Mouse (Mus musculus): ENCODE data around the gene Trip10.

Trip10 gene

DNA sequence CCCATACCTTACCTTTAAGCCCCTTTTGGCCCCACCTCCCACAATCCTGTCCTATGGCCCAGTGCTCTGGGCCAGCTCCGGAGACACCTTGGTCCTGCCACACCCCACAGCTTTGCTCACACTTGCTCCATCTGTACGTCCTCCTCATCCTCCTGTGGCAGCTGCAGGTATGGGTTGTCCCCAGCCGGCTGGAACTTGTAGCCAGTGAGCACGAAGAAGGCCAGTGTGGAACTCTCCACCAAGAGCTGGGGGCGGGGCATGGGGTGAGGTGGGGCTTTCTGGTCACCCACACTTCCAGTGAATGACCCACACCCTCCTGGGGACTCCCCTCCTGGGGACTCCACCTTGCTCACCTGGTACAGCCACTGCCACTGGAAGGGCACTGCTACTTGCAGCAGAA, 13.5 kb upstream of the Trip10 start:
- DNase-seq, result no peak

DNA sequence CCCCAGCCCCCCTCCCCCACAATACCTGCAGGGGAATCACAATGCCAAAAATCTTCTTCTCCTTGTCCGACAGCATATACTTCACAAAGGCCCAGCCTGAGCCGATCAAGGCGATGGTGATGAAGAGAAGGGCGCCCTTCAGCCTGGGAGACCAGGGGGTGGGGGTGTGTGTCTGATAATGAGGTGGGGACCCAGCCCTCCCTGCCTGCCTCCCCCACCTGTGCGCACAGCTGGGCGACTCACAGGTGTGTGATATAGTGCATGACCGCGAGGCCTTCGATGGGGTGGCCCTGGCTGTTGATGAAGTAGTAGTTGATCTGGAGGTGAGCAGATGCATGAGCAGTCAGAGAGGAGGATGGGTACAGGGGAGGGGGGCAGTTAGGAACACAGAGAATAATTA, 12.1 kb upstream of the Trip10 start:
- no peak for DNase-seq

DNA sequence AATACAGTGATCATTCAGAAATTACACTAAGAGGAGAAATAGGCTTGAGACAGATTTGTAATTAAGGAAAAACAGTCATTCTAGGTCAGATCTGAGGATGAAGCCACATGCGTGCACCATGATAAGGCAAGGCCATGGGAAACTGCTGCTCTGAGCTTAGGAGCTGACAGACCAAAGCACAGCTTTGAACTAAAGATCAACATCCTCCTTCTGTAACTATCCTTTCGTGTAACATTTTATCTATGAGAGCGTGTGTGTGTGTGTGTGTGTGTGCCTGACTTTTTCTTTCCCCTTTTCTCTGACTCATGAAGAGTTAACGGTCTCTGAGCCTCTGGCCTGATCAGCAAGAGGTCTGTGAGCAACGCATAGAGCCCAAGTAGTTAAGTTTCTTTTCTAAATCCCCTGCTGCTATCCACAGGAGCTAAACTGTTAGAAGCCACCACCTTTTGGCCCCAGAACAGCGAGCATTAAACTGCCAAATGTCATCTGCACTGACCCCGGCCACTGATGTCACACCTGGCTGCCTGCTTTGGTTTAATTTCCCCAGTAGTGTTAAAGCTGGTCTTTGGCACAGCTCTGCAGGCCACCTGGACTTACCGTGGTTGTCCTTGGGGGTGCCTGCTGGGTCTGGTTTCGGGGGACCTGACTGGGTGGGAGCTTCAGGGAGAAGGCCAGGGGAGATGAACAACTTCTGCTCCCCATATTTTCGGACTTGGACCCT, 5.4 kb upstream of the Trip10 start:
- DNase-seq, result no peak

DNA sequence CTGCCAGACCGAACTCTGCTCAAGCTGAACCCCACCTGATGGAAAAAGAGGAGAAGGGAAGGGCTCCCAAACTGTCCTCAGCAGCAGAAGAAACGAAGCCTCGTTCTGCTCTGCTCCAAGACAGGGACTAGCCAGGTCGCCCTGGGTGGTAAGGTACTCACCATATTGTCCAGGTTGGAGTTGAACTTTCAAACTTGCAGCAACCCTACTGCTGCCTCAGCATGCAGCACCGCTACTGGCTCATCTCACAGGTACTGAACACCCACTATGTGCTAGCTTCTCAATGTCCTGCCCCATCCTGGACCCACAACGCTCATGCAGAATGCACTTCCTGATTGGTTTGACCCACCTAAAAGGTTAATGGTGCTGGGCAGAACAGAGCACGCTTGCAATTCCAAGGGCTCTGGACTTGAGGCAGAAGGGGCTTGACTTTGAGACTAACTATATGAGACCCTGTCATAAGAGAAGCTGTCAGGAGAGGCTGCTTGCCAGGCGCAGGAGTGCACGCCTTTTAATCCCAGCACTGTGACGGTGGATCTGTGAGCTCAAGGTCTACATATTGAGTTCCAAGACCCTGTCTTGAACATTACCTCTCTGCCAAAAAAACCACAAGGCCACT, 3.8 kb upstream of the Trip10 start:
- DNase-seq, result no peak

DNA sequence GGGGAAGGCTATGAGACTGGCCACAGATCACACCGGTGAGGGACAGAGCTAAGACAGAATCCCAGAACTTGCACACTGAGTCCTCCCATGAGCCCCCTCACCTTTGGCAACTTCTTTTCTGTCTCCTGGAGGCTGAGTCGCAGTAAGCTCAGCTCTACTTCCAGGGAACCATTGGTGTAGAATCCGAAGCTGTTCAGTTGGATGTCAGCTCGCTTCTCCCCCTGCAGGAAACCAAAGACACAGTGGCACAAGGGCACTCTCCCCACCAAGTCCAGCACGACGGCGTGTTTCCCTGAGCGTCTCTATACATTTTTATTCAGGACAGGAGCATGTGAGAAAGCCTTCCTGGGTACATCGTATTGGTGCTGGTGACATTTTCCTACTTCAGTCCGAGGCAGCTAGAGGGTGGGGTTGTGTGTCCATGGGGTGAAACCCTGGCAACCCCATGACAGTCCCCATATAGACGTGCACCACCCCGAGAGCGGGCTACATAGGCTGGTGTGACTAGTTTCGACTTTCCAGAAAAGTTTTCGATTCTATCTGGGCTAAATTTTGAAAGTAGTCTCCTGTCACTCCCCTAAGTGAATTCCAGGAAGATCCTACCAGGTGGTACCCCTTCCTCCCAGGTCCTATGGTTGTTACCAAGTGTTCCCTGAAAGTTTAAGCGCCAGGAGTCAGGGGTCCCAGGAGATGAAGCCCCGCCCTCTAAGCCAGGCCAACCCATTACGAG, 2.4 kb upstream of the Trip10 start:
- no peak for DNase-seq

DNA sequence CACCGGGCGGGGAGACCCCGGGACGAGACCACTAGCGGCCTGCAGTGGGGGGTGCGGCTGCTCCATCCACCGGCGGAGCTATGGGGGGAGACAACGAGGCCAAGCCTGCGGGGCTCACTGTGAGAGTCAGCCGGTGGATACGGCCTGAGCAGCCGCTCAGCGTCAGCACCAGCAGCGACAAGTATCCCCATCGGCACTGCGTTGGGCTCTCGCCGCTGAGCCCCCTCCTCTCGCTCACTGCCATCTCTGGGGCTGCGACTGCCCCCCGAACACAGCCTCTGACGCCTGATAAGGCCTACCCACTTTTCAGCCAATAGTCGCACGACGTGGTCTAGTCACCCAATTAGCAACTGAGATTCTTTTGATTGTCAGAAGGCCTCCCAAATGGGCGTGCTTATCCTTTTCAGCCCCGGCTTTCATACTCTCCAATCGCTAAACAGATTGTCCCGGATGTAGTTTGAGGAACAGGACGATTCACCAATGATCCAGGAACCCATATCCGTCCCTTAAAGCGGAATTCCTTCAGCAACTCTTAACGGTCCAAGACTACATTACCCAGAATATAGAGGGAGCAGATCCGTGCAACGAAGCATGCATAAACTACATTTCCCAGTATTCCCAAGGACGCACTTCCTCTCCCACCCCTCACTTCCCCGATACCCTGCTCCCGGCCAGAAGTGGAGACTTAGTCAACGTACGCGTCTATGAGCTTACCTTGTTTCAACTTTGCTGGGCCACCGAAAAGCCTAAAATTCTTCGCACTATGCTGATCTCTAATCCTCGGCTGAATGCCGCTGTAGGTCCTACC, 1.7 kb upstream of the Trip10 start:
- peak; percentile 88 to 93 for DNase-seq

DNA sequence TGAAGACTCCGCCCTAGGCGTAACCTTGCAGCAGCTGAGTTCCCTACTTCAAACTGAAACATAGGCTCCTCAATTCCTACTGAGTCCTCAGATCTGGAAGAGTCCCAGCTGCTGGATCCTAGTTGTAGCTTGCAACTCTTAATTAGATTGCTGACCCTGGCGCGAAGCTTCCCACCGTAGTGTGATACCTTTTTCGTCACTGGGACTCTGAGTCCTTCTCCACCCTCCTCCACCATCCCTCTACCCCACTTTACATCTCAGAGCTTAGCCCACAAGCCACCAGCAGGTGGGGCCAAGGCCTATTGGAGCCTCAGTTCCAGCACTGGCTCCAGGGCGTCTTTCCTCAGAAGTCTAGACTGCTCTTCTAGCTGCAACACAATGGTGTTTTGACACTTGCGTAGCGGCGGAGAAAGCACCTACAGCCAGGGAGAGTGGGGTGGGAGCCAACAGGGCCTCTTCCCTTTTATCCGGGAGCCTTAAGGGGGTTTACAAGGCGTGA, 1.0 kb upstream of the Trip10 start, which contains the start of gene Gpr108:
TSS of gene Gpr108 (minus strand) at position 246 of the 499 bp plus-strand sequence.
- peak; percentile 89 to 90 for DNase-seq

DNA sequence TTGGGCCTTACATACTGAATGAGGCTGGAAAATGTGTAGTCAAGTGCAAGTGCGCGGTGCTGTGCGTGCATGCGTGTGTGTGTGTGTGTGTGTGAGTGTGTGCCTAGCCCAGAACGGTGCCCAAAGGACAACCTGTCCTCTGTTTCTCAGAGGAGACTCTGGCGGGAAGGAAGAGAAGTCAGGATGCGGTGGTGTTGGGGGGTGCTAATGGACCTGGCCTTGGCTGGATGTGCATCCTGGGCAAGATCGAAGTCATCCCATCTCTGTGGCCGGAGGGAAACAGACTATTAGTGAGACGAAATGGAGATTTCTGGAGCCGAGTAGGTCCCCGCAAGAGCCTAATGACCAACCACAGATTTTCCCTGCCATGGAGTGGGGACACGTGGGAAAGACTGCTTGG, 484 bp upstream of the Trip10 start:
- DNase-seq, result peak; percentile 49 to 51

DNA sequence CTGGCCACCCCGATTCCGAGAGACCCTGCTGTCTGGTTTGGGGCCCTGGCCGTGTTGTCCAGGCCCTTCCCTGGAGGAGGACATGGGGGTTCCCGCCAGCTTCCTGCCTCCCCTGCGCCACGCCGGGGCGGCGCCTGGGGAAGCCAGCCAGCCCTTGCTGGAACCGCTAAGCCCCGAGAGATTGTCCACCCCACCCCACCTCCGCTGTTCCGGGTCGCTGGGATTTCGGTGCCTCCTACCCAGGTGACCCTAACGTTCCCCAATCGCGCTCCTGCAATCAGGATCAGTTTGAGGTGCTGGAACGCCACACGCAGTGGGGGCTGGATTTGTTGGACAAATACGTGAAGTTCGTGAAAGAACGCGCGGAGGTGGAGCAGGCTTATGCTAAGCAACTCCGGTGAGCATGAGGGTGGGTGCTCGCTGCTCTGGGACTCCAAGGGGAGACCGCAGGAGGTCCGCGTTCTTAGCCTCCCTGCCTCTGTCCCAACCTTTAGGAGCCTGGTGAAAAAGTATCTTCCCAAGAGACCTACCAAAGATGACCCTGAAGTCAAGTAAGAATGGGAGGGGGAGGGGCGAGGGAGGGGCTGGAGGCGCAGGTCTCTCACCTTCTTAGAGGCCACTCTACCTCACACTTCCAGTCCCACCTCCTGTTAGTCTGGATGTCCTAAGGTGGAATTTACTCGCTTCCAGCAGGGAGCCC, 1.4 kb downstream of the Trip10 start:
- peak in 1 of 2 experiments; percentile 26 for DNase-seq

DNA sequence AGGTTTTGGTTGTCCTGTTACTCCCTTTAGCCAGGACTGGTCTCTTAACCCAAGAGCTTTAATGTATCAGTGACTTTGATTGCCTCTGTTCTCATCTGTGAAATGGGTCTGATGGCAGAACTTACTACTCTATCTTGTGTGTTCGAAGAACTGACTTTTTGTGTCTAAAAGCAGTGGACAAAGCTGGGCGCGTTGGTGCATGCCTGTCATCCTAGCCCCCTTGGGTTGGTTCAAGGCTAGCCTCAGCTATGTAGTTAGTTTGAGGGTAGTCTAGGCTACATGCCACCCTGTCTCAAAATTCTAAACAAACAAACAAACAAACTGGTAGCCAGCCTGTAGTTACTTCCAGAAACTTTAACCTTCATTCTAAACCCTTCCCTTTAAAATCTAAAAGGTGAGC, 2.2 kb downstream of the Trip10 start:
- DNase-seq, result no peak

DNA sequence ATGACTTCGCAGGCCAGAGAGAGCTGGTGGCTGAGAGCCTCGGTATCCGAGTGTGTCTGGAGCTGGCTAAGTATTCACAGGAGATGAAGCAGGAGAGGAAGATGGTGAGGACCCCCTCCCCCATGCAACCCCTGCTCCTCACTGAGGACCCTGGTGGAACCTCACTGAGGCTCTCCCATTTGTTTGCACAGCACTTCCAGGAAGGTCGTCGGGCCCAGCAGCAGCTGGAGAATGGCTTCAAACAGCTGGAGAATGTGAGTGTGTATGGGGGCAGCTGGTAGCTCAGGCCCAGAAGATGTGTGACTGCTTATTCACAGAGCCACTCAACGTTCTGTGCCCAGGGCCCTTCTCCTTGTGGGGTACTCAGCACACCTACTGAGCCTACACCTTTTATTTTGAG, 4.1 kb downstream of the Trip10 start:
- no peak for DNase-seq

DNA sequence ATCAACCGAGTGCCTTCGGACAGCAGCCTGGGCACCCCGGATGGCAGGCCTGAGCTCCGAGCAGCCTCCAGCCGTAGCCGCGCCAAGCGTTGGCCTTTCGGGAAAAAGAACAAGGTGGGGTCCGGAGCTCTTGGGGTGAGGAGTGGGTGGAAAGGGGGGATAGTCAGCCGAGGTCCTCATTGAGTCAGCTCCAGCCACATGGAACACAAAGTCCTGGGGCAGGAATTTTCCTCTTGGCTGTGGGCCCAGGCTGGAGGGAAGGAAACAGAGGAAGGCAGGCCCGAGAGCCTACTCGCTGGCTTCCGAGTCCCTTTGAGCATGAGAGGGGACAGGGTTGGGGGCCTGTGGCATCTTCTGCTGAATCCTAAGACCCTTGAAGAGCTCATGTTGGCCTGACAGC, 6.1 kb downstream of the Trip10 start:
- no peak for DNase-seq

DNA sequence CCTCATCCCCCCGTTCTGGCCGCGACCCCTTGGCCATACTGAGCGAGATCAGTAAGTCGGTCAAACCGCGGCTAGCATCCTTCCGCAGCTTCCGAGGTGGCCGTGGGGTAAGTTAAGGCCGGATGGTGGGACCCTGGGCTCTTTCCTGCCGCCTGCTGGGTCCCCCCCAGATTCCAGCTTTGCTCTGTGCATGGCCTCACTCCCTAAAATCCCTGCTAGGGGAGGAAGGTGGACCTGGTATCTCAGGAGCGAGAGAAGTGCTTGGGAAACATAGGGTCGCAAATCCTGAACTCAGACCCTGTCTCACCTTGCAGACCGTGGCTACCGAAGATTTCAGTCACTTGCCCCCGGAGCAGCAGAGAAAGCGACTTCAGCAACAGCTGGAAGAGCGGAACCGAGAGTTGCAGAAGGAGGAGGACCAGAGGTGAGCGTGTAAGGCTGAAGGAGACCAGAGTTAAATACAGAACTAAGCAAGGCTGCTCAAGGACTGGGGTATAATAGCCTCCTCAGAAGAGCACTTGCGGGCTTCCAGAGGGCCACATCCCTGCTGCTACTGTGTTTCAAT, 7.7 kb downstream of the Trip10 start:
- DNase-seq, result no peak

DNA sequence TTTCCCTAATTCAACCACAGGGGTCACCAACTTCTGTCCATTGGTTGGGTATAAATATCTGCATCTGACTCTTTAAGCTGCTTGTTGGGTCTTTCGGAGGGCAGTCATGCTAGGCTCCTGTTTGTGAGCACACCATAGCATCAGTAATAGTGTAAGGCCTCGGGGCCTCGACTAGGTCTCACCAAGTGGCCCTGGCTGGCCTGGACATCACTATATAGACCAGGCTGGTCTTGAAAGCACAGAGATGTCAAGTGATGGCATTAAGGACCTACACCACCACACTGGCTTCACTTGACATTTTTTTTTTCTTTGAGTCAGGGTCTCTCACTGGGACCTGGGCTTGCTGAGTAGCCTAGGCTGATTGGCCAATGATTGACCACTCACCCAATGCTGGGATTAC, 8.9 kb downstream of the Trip10 start:
- DNase-seq, result no peak

DNA sequence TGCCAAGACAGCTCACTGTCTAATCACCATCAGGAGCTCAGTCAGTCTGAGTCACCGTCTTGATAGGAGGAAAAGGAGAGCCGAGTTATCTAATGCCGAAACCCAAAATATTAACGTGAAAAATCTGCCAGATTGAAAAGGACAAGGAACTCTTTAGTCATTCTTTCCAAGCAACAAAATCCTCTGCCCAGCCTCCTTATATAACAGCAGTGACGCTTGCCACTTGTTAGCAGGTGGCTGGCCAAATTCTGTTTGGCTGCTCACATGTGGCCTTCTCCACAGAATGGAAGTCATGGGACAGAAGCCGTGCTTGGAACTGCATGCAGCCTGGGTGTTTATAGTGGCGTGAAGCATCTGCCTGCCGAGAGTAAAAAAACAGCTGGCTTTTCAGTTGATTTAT, 10.5 kb downstream of the Trip10 start:
- no peak for DNase-seq

DNA sequence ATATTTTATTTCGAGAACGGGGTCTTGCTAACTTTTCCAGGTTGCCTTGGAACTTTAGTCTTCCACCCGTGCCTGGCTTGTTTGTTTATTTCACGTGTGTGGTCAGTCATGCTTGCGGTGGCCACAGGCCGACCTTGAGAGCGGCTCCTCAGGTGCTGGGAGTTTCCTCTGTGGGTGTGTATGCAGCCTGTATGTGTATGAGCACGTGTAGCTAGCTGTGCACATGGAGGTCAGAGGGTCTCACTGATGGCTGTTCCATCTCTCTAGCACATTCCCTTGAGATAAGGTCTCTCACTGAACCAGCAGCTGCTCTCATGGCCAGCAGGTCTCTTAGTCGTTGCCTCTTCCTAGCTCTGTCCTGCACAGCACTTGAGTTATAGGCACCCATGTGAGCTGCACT, 11.1 kb downstream of the Trip10 start:
- no peak for DNase-seq

DNA sequence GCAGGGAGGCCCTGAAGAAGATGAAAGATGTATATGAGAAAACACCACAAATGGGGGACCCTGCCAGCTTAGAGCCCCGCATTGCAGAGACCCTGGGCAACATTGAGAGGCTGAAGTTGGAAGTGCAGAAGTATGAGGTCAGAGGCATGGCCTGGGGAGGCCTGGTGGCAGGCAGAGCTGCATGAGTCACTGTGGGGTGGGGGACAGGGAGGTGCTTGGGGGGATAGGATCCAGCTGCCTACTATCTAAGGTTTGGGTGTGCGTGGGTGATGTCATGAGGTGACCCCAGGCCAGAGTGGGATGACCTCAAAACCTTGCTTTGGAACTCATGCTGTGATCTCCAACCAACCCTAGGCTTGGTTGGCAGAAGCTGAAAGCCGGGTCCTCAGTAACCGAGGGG, 12.0 kb downstream of the Trip10 start:
- DNase-seq, result no peak

DNA sequence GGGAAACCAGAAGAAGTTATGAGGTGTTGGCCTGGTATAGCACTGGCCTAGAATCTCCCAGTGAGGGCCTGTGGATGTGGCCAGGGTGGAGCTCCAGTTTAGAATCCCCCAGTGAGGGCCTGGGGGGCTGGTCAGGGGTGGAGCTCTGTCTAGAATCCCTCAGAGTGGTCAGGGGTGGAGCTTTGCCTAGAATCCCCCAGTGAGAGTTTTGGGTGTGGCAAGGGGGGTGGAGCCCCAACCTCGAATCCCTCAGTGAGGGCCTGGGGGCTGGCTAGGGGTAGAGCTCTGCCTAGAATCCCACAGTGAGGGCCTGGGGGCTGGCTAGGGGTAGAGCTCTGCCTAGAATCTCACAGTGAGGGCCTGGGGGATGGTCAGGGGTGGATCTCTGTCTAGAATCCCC, 12.5 kb downstream of the Trip10 start:
- no peak for DNase-seq

DNA sequence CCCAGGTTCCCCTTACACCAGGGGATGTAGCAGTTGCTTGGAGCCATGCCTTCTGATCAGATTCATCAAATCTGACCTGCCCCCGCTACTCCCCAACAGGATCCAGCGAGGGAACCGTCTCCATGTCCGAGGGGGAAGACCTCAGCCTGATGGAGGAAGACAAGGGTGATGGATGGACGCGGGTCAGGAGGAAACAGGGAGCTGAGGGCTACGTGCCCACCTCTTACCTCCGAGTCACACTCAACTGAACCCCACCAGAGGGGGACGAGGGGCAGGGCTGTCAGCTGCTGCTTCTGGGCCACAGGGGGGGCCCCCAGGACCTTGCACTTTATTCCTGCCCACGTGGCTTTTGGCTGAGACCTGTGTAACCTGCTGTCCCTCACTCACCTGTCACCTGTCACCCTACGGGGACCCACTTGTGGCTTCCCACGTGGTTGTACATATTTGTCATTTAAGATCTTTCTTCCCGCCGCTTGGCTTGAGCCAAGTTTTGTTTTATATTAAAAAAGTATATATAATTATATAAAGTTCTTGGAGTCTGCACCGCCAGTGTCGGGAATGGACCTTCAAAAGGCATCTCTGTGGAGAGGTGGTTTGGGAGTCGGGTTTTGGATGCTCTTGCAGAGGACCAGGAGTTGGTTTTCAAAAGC, 13.8 kb downstream of the Trip10 start:
- DNase-seq, result no peak

DNA sequence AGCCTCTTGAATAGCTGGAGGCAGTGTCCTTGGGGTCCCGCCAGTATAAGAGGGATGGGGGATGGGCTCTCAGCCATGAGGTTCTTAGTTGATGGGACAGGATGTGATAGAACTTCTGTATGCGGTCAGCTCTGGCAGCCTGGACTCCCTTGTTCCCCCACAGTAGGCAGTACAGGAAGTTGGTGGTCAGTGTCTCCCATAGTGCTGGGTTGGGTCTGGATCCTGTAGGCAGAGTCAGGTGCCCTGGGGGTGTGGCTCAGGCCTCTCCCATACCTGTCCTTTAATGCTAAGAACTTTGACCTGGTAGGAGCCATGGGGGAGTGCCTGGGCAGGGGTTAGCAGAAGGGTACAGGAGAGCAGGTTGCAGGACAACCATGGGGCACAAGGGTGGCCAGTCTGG, 14.9 kb downstream of the Trip10 start:
- DNase-seq, result no peak
